Mouse (Mus musculus) MEL (cell line): ENCODE data around the gene Oscar. TPM values are rescaled to one million over a fixed set of nuclear protein-coding genes. Genes with fewer than 3 reads are reported as not detected.

Source experiments
- DNase-seq: peaks from one replicate; pipeline ENCODE4 v3.0.0; 2011; ENCODE audit warnings: low read depth, low spot score
- H3K27ac ChIP-seq: 2 replicates; pipeline ENCODE4 v1.5.1; 2012; ENCODE audit warnings: low read depth, mild to moderate bottlenecking, control low read depth, low read length, moderate library complexity; ENCODE audit not compliant: control insufficient read depth
- H3K27me3 ChIP-seq, 2 experiments: fragments of 150-350 bp in 1 of 2; sonication (generic) in 1 of 2; 2 replicates each; pipeline ENCODE4 v1.6.1; 2012; ENCODE audit warnings: low read length in 2 of 2, mild to moderate bottlenecking in 2 of 2, improper control_type of control experiment in 1 of 2, moderate library complexity in 1 of 2; ENCODE audit not compliant: insufficient read depth in 2 of 2, control insufficient read depth in 1 of 2
- H3K36me3 ChIP-seq, 2 experiments: 2 replicates each; pipeline ENCODE4 v1.6.1; 2012 to 2014; ENCODE audit warnings: low read length in 2 of 2, improper control_type of control experiment in 1 of 2, inconsistent platforms in 1 of 2, mild to moderate bottlenecking in 1 of 2; ENCODE audit not compliant: insufficient read depth in 2 of 2, control insufficient read depth in 1 of 2
- H3K4me1 ChIP-seq, 2 experiments: fragments of 150-350 bp in 1 of 2; sonication (generic) in 1 of 2; 2 replicates each; pipeline ENCODE4 v1.6.1; 2012; ENCODE audit warnings: low read length in 2 of 2, improper control_type of control experiment in 1 of 2, mild to moderate bottlenecking in 1 of 2; ENCODE audit not compliant: insufficient read depth in 2 of 2, control insufficient read depth in 1 of 2
- H3K4me3 ChIP-seq, 2 experiments: fragments of 150-350 bp in 1 of 2; sonication (generic) in 1 of 2; 2 replicates each; pipeline ENCODE4 v1.5.1; 2012; ENCODE audit warnings: low read depth in 2 of 2, low read length in 2 of 2, mild to moderate bottlenecking in 2 of 2, moderate library complexity in 2 of 2, control low read depth in 1 of 2, improper control_type of control experiment in 1 of 2; ENCODE audit not compliant: control insufficient read depth in 1 of 2, insufficient read depth in 1 of 2
- H3K79me2 ChIP-seq: 2 replicates; pipeline ENCODE4 v1.6.1; 2012; ENCODE audit warnings: mild to moderate bottlenecking, low read length, moderate library complexity; ENCODE audit not compliant: control insufficient read depth, poor library complexity, insufficient read depth
- H3K9ac ChIP-seq: 2 replicates; pipeline ENCODE4 v1.6.1; 2012; ENCODE audit warnings: low read depth, mild to moderate bottlenecking, control low read depth, low read length, moderate library complexity; ENCODE audit not compliant: control insufficient read depth, poor library complexity, severe bottlenecking
- H3K9me3 ChIP-seq: fragments of 150-350 bp; sonication (generic); replicated peaks from 2 replicates; pipeline ENCODE4 v1.6.1; 2012; ENCODE audit warnings: mild to moderate bottlenecking, low read length, improper control_type of control experiment, moderate library complexity; ENCODE audit not compliant: insufficient read depth
- CTCF ChIP-seq, 3 experiments: IDR thresholded peaks in 2 of 3; conservative IDR thresholded peaks in 1 of 3; 2 replicates each; pipeline ENCODE4 v1.5.1; 2011 to 2012; ENCODE audit warnings: low read length in 3 of 3, low read depth in 2 of 3, mild to moderate bottlenecking in 2 of 3, improper control_type of control experiment in 1 of 3, inconsistent platforms in 1 of 3, mixed read lengths in 1 of 3, moderate library complexity in 1 of 3; ENCODE audit not compliant: control insufficient read depth in 1 of 3, insufficient read depth in 1 of 3, poor library complexity in 1 of 3, severe bottlenecking in 1 of 3
- GATA1 ChIP-seq: IDR thresholded peaks from 2 replicates; pipeline ENCODE4 v1.6.1; 2011; ENCODE audit warnings: low read depth, low read length, improper control_type of control experiment
- HCFC1 ChIP-seq: IDR thresholded peaks from 2 replicates; pipeline ENCODE4 v1.6.1; 2012; ENCODE audit warnings: low read depth, mild to moderate bottlenecking, inconsistent platforms, low read length, improper control_type of control experiment, moderate library complexity
- JUND ChIP-seq: IDR thresholded peaks from 2 replicates; pipeline ENCODE4 v1.6.1; 2011; ENCODE audit warnings: low read depth, mild to moderate bottlenecking, improper control_type of control experiment, low read length
- MAX ChIP-seq: IDR thresholded peaks from 2 replicates; pipeline ENCODE4 v1.6.1; 2011; ENCODE audit warnings: low read length, improper control_type of control experiment
- MYB ChIP-seq: IDR thresholded peaks from 2 replicates; pipeline ENCODE4 v1.6.1; 2011; ENCODE audit warnings: mild to moderate bottlenecking, low read depth, low read length, improper control_type of control experiment
- RCOR1 ChIP-seq: IDR thresholded peaks from 2 replicates; pipeline ENCODE4 v1.6.1; 2012; ENCODE audit warnings: low read depth, mild to moderate bottlenecking, inconsistent platforms, low read length, improper control_type of control experiment
- SIN3A ChIP-seq: IDR thresholded peaks from 2 replicates; pipeline ENCODE4 v1.6.1; 2012; ENCODE audit warnings: low read length, improper control_type of control experiment, inconsistent platforms
- TAL1 ChIP-seq: IDR thresholded peaks from 2 replicates; pipeline ENCODE4 v1.6.1; 2012; ENCODE audit warnings: mild to moderate bottlenecking, inconsistent platforms, low read length, moderate library complexity, mixed read lengths
- TBP ChIP-seq: IDR thresholded peaks from 2 replicates; pipeline ENCODE4 v1.8.0; 2011; ENCODE audit warnings: low read depth, low read length, improper control_type of control experiment
- USF1 ChIP-seq: IDR thresholded peaks from 2 replicates; pipeline ENCODE4 v1.6.1; 2014; ENCODE audit warnings: low read depth, mild to moderate bottlenecking, inconsistent platforms, low read length, improper control_type of control experiment, moderate library complexity
- USF2 ChIP-seq, 2 experiments: IDR thresholded peaks; 2 replicates each; pipeline ENCODE4 v1.6.1; 2011 to 2012; ENCODE audit warnings: improper control_type of control experiment in 2 of 2, low read length in 2 of 2, borderline replicate concordance in 1 of 2, inconsistent platforms in 1 of 2, low read depth in 1 of 2, mild to moderate bottlenecking in 1 of 2; ENCODE audit not compliant: insufficient read depth in 1 of 2
- ZC3H11A ChIP-seq: IDR thresholded peaks from 2 replicates; pipeline ENCODE4 v1.6.1; 2012; ENCODE audit warnings: low read depth, mild to moderate bottlenecking, inconsistent platforms, low read length, improper control_type of control experiment
- ZMIZ1 ChIP-seq: IDR thresholded peaks from 2 replicates; pipeline ENCODE4 v1.6.1; 2012; ENCODE audit warnings: low read depth, mild to moderate bottlenecking, inconsistent platforms, low read length, improper control_type of control experiment, moderate library complexity
- ZNF384 ChIP-seq: IDR thresholded peaks from 2 replicates; pipeline ENCODE4 v1.6.1; 2012; ENCODE audit warnings: low read depth, mild to moderate bottlenecking, inconsistent platforms, low read length, improper control_type of control experiment
- polyA plus RNA-seq, 2 experiments: library from polyadenylated mRNA; stranded (reverse) in 1 of 2; unstranded in 1 of 2; fragments of >175 nt in 1 of 2; fragments of >200 nt in 1 of 2; gene quantifications; 2 replicates each; pipeline versions ENCODE4 v1.2.1 to v1.2.4; 2012; ENCODE audit warnings: low replicate concordance in 2 of 2, low read depth in 1 of 2; ENCODE audit not compliant: insufficient read length in 2 of 2, insufficient read depth in 1 of 2, missing spikeins in 1 of 2
- total RNA-seq: library from RNA; depleted of rRNA; stranded (reverse); fragments of 300-350 nt; gene quantifications from 2 replicates; pipeline ENCODE4 v1.2.3, GENCODE M21; 2012

The Oscar gene
- total and polyA plus RNA-seq, 3 experiments, result not detected

- Histone ChIP-seq H3K4me3 (no peak overlapping the region), H3K79me2 (0 out of 2 replicates have a peak, but pooled peaks cover 2% of the 10 kb centered on the region)
- TF ChIP-seq ZNF384 (no peak), CTCF (IDR thresholded peaks at IDR 0.05 in 2 of 3, conservative IDR thresholded peaks at IDR 0.05 in 1 of 3; ENCODE audit: control insufficient read depth in 1 of 3, insufficient read depth in 1 of 3, low read depth in 2 of 3, low read length in 3 of 3, poor library complexity in 1 of 3, severe bottlenecking in 1 of 3) (no peak), ZMIZ1 (no peak), MYB (no peak), USF1 (no peak), MAX (no peak), HCFC1 (no peak), RCOR1 (no peak), JUND (no peak), TBP (no peak), SIN3A (no peak), TAL1 (no peak)
- TF ChIP-seq, all 39 proteins: peak for 0
- Histone ChIP-seq H3K9me3 (no peaks in the 10 kb centered on the region), H3K4me1 (0 out of 4 replicates have a peak, but pooled peaks cover 0 to 2% of the 10 kb centered on the region in 2 experiments), H3K27me3 (no peaks in the 10 kb centered on the region), H3K9ac (no peak overlapping the region), H3K36me3 (peaks cover 1 to 9% of the 10 kb centered on the region in 2 experiments; a peak in 3 of 4 replicates), H3K27ac (no peak overlapping the region)
- DNase-seq, result no peak
Observed at GRCm38 (mm10) chr7:3658578-3658977, 42.6 kb upstream of the Oscar start.

DNA sequence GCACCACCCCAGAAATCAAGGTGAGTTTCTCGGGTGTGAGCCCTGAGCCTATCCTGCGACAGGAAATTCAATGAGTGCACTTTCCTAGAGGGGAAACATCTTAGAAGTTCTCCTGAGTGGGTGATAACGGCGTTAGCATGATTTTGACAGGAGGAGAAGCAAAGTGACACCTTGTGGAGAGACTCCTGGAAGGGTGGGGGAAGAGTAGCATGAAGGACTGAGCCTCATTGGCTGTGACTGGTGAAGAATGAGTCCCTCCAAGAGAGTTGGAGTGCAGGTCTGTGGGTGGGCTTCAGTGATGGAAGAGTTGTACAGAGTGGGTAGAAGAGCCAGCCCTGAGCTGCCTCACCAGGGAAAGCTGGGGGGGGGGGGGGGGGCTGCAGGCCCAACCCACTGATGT lies 41.0 kb upstream of the Oscar start:
- H3K27me3 ChIP-seq, result no peaks in the 10 kb centered on the region
- no peak for TF ChIP-seq USF2 (IDR thresholded peaks at IDR 0.05; ENCODE audit: borderline replicate concordance in 1 of 2, insufficient read depth in 1 of 2, low read depth in 1 of 2, low read length in 2 of 2)
- peaks cover 0 to 15% of the 10 kb centered on the region in 2 experiments; a peak in 2 of 4 replicates for H3K36me3 ChIP-seq
- H3K9ac ChIP-seq, result no peak overlapping the region
- H3K9me3 ChIP-seq, result no peaks in the 10 kb centered on the region
- no peak overlapping the region for H3K27ac ChIP-seq
- no peaks in the 10 kb centered on the region for H3K4me1 ChIP-seq
- no peak for DNase-seq
- no peaks in the 10 kb centered on the region for H3K79me2 ChIP-seq
- H3K4me3 ChIP-seq, result no peak overlapping the region

GRCm38 (mm10) chr7:3646641-3647040 lies 30.7 kb upstream of the Oscar start:
- no peak overlapping the region; the same call in 1 of the 2 replicates for H3K27ac ChIP-seq
- H3K27me3 ChIP-seq, result no peaks in the 10 kb centered on the region
- TF ChIP-seq ZC3H11A (no peak), GATA1 (no peak)
- no peak for DNase-seq
- peak overlapping the region; percentile 79 to 89 for H3K4me3 ChIP-seq
- peak overlapping the region; percentile 93 for H3K9ac ChIP-seq
- H3K79me2 ChIP-seq, result peaks cover 41% of the 10 kb centered on the region
- H3K9me3 ChIP-seq, result no peaks in the 10 kb centered on the region
- H3K4me1 ChIP-seq, result peaks cover 3 to 36% of the 10 kb centered on the region in 2 experiments
- H3K36me3 ChIP-seq, result peaks cover 6 to 37% of the 10 kb centered on the region in 2 experiments
